Mouse (Mus musculus): ENCODE measurements around the gene Rad23a. TPM values are rescaled to one million over a fixed set of nuclear protein-coding genes. Genes with fewer than 3 reads are reported as not detected.
A peak's percentile ranks its signal among the peaks of the same experiment; 100 is the strongest.

The Rad23a gene
- total RNA-seq (2015) (35.6 and 36.9 TPM in 2 replicates), total RNA-seq (2017) (27.6 and 29.5 TPM in 2 replicates)

DNA sequence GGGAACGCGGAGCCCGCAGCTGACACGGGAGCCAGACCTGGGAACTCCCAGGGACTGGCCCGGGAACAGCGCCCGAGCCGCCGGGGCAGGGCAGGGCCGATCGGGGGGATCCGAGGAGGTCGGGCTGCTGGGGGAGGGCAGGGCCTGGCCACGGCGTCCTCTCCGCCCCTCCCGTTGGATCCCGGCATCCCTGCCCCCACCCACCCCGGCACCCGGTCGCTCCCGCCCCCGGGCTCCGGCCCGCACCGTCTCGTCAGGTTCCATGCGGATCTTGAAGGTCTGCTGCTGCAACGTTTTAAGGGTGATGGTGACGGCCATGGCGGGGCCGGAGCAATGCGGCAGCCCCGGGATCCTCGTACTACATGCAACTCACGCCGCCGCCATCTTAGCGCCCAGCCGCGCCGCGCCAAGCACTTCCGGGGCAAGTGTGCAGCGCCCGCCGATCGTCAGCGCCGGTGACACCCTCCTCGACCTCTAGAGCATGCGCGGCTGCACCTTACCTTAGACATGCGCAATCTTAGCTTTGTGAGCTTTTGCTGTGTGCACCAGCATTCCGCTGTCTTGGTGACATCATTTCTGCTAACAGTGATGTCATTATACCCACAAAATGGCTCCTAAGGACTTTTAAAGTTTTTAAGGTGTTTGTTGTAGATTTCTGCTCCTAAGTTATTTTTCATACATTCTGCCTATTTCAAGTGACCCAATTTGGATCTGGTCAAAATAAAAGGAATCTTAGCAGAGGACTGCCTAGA lies at the start of gene Rad23a:
TSS of gene Rad23a (minus strand) at position 418 of the 752 bp plus-strand sequence.
- ATAC-seq (ENCODE audit: poor library complexity, severe bottlenecking), result peak; percentile 98

DNA sequence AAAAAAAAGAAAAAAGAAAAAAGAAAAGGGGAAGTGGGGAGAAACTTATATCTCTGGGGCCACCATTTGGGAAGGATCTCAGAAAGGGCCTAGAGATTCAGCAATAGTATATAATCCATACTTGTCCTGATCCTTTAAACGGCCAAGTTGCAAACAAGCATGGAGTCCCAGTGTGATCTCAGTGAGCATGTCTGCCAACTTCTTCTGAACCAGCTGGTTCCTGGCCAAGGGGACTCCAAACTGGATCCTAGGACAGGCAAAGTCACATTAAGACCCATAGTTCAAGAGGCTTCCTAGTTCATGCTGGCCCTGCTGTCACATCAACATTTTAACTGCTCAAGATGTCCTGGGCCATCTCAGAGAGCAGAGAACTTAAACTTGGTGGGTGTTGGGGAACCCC lies 48.7 kb upstream of the Rad23a start:
- no peak for ATAC-seq (ENCODE audit: poor library complexity, severe bottlenecking)

DNA sequence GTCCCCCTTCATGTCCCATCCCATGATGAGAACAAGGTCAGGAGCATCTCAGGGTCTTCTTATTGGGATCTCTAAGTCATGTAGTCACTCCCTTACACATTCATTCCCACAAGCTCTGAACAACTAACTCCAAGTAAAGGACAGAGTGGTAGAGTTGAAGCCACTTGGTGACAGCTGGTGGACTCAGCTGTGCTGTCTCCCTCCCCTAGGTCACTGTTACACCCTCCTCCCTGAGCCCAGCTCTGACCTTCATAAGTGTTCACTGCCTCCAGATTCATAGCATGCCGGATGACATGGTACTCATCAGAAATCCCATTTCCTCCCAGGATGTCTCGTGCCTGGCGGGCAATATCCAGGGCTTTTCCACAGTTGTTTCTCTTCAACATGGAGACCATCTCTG lies 47.8 kb upstream of the Rad23a start:
- ATAC-seq (ENCODE audit: poor library complexity, severe bottlenecking), result no peak

DNA sequence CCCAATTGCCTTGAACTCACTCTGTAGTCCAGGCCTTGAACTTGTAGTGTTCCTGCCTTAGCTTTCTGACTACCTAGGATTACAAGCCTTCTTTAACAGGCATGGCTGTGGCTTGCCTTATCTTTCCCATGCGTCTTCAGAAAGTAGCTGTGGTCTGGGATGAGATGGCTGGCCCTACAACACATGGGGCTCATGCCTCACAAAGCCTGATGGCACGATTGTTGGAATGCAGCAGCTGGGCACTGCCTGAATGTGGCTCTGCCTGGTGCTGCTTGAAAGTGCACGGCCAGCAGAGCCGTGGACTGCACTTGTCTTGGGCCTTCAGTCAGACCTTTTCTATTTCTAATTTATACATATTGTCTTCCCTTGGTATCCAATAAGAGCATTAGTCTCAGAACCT lies 44.3 kb upstream of the Rad23a start:
- ATAC-seq (ENCODE audit: poor library complexity, severe bottlenecking), result no peak

DNA sequence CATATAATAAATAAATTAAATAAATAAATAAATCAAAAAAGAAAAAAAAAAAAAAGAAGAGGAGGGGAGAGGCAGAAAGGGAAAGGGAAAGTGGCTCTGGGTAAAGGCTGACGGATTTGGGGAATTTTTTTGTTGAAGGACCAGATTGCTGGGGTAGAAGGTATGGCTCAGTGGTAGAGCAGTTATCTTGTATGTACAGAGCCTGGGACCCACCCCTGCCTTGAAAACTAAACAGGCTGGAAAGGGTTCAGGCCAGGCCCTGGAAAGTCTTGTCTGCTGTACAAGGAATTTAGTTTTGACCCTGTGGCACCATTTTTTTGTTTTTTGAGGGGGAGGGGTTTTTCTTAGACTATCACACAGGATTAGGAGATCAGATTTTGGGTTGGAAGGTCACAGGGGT lies 38.5 kb upstream of the Rad23a start:
- ATAC-seq (ENCODE audit: poor library complexity, severe bottlenecking), result no peak

DNA sequence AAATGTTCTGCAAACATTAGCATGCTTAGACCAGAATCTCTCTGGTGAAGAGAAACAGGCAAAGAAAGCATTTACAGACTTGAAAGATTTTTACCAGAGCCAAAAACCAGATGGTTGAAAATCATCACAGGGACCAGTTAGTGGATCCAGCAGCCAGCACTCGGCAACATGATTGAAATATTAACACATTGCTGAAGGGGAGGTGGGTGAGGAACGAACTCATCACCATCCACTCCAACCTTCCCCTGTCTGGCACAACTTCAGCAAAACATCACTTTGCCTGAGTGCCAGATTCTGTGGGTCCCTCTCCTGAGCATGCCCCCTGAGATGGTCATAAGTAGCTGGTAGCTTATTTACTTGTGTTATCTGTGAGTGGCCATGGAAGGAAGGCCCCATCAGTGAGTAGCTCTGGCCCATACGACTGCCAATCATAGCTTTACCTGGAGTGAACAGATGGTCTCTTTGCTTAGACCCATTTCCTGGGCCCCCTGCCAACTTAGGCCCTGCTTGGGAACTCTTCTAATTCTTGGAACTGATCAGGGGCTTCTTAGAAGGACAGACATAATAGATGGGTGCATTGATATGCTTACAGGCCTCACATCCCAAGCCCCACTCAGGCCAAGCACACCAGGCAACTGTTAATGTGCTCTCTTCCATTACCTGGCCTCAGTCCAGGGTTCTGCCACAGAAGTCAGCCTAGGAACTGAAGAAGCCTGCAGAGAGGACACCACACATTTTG lies 37.0 kb upstream of the Rad23a start:
- ATAC-seq (ENCODE audit: poor library complexity, severe bottlenecking), result no peak

DNA sequence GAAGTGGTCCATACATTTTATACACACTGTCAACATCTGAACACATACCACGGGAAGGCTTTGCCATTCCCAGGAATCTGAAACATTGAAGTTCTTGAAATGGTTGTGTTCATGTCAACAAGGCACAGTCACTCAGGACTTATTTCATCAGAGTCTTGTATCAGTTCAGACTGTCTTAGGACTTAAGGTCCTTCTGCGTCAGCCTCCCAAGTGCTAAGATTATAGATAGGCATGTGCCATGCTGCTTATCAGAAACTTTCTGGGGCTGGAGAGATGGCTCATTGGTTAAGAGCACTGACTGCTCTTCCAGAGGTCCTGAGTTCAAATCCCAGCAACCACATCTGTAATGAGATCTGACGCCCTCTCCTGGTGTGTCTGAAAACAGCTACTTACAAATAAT lies 33.9 kb upstream of the Rad23a start:
- no peak for ATAC-seq (ENCODE audit: poor library complexity, severe bottlenecking)

DNA sequence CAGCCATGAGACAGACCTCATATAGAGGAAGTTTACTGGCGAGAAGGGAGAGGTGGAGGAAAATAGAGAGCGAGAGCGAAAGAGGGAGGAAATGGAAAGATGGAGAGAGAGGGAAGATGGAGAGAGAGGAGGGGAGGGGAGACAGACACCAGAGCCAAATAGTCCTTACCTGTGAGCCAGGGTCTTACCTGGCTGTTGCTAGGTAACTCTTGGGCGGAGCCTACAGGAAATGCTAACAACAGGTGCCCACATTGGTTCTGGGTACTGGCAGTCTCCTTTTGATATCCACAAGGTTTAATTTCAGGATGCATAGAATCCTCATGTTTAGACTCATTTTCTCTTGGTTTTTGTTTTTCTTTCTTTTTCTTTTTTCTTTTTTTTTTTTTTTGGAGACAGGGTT lies 32.6 kb upstream of the Rad23a start:
- no peak for ATAC-seq (ENCODE audit: poor library complexity, severe bottlenecking)

DNA sequence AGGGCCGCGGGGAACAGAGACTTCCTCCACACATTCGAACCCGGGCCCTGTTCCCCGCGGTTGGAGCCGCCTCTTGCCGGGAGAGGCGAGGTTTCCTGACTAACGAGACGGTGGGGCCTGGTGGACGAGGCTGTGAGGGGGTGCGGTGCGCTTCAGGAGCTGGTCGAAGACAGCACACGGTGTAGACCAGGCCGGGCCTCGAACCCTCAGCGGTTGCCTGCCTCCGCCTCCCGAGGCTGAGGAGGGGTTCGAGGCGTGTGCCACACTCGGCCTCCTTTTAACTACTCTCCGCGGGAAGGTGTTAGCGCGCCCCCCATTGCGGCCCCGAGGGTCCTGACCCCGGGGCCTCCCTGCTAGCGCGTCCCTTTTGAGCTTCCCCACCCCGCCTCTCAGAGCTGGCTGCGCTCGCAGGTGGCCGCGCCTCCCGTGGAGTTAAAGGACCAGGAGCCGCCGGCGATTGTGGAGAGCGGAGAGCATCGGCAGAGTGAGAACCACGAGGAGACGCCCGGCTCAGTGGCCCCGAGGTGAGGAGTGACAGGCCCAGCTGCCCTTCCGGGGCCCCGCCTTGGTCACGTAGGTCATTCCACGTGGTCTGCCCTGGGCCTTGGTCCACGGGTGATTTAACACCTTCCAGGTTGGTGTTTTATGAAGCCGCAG lies 32.0 kb upstream of the Rad23a start:
- peak; percentile 54 for ATAC-seq (ENCODE audit: poor library complexity, severe bottlenecking)

DNA sequence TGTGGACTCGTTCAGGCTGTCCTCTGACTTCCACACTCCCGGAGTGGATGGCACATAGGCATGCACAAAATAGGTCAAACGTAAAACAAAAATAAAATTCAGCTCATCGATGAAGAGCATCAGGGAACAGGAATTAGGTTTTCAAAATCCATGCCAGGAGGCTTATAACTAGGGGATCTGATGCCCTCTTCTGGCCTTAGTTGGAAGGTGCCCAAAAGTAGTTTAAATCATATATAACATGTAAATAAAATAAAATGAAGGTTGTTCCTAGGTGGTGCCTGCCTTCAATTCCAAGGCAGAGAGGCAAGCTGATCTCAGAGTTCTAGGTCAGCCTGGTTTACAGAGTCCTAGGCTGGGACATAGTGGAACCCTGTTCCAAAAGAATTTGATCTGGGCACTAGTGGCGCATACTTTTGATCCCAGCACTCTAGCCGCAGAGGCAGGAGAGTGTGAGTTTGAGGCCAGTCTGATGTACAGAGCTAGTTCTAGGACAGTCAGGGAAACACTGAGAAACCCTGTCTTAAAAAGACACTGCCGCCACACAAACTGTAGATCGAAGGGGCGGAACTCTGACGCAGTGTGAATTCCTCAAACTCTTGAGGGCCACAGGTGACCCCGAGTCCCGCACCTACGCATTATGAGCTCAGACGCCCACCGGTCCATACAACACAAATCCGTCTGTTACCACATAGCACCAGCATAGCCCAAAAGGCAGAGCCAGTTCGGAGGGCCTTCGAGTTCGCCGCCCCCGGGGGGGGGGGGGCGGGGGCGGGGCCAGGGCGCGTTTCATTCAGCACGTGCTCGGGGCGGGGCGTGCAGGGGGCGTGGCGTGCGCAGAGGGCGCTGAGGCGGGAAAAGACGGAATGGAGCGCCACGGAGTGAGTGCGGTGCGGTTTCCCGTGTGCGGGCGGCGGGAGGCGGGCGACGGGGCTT lies 31.2 kb upstream of the Rad23a start, which contains the start of gene Syce2:
TSS of gene Syce2 (plus strand) at position 736 of the 933 bp plus-strand sequence.
- peak; percentile 86 for ATAC-seq (ENCODE audit: poor library complexity, severe bottlenecking)

DNA sequence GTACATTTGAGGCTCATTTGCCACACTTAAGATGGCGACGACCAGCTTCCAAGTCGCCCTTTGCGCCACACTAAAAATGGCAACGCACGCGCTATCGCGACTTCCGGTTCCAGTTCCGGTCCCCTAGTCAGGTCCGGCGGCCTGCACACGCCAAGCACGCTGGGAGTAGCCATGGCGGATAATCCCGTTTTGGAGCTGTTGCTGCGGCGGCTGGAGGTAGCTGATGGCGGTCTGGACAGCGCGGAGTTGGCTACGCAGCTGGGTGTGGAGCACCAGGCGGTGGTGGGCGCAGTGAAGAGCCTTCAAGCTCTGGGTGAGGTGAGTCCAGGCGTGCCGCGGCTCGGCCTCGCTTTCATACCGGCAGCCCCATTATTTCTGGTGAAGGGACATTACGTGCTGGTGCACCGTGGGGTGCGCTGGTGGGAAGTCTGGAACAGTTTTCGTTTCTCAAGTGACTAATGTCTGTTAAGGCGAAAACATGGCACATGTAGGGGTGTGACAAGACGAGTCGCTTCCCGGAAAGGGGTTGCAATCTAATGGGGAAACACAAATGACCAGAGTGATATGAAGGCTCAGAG lies 16.5 kb upstream of the Rad23a start, which contains the start of gene Farsa:
TSS of gene Farsa (plus strand) at position 126 of the 578 bp plus-strand sequence.
- ATAC-seq (ENCODE audit: poor library complexity, severe bottlenecking), result peak; percentile 100

DNA sequence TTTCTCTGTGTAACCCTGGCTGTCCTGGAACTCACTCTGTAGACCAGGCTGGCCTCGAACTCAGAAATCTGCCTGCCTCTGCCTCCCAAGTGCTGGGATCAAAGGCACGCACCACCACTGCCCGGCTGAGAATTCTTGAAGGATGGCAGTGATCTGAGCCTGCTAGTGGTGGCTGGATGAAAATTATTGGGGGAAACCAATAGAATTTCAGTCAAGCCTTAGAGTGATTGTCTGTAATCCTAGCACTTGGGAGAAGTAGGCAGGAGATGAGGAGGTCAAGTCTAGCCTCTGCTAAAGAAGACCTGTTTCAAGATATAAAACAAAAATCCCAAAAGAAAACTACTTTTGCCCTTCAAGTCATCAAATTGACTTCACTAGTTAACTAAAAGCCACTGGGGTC lies 16.0 kb upstream of the Rad23a start:
- peak; percentile 2; the same call in 1 of the 2 replicates for ATAC-seq (ENCODE audit: poor library complexity, severe bottlenecking)

DNA sequence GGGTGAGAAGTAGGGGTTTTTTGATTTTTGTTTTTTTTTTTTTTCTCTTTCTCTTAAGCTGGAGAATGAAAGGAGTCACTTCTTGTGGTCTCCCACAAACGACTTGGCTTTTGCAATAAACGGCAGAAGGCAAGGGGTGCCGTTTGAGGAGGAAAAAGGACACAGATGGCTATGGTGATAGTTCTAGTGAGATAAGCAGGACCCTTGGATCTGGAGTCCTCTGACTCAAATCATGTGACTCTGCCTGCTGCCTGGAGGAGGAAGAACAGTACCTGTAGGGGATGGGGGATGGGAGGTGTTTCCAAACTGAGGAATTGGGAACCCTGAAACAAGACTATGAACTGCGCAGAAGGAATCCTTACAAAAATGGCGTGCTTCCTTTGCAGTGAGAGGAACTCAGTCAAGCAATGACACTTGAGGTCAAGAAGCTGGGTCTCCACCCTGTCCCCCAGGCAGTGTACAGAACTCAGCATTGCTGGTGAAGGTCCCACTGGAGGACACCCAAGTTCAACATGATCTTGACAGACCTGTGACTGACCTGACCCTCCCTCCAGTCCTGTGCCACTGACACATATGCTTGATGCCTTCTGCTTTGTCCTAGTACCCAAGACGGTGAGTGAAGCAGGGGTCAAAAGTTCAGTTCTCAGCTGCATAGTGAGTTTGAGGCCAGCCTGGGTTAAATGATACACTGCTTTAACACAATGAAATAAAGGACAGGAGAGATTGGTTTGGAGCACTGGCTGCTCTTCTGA lies 7.4 kb upstream of the Rad23a start:
- no peak for ATAC-seq (ENCODE audit: poor library complexity, severe bottlenecking)

DNA sequence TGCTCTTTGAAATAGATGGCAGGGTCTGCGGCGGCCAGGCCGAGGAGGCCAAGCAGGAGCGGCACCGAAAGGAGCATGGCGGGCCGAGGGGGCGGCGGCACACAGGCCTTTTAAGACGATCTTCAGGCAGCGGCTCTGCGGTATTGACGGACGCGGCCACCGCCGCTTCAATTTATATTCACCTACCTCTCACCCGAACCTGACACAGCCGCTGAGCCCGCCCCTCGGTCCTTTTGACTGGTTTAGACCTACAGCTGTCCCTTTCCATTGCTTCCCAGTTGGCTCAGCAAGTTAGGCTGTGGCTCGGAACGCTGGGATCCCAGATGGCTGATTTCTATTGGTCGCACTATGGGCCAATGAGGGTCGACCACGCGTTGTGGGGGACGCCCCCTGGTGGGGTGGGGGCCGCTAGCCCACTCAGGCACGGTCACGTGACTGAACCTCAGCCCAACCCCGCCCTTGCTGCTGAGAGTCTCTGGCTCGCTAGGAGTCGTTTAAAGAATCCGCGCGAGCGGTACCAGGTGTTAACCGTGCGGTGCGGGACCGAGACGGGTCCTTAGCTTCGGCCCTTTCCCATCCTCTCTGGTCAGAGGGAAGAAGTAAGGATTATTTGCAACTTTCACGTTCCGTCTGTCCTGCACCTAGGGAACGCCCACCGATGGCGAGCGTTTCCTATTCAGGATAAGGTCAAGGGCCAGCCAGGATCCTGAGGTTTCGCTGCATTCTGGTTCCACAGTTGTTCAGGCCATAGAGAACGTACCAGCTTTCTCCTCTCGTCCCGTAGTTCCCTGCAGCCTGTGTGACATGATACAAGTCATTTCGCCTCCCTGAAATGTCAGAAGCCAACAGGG lies 6.5 kb upstream of the Rad23a start, which contains the start of gene Calr:
TSS of gene Calr (minus strand) at position 213 of the 851 bp plus-strand sequence.
- peak; percentile 92 for ATAC-seq (ENCODE audit: poor library complexity, severe bottlenecking)

DNA sequence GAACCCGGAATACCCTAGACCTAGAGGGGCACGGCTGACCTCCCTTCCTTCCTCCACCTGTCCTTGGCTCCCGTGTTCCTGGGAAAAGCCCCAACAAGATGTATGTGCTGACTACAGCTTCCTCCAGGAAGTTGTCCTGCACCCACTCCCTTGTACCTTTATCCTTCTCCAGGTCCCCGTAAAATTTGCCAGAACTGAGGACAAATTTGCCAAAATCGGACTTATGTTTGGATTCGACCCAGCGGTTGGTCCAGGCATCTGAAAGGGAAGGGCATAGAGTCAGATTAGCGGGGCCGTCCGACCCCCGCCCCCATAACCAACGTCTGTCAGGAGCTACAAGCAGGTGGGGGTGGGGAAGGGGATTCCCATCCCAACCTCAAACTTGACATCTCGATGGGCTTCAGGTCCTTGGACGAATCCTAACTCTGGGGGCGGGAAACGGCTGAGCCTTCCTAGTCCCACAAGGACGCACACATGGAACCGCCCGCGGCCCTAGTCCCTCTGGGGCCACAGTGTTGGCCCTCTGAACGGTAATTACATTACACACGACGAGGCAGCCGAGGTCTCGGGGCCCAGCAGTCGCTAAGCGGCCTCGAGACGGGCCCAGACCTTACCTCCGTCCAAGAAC lies 5.7 kb upstream of the Rad23a start:
- ATAC-seq (ENCODE audit: poor library complexity, severe bottlenecking), result no peak

DNA sequence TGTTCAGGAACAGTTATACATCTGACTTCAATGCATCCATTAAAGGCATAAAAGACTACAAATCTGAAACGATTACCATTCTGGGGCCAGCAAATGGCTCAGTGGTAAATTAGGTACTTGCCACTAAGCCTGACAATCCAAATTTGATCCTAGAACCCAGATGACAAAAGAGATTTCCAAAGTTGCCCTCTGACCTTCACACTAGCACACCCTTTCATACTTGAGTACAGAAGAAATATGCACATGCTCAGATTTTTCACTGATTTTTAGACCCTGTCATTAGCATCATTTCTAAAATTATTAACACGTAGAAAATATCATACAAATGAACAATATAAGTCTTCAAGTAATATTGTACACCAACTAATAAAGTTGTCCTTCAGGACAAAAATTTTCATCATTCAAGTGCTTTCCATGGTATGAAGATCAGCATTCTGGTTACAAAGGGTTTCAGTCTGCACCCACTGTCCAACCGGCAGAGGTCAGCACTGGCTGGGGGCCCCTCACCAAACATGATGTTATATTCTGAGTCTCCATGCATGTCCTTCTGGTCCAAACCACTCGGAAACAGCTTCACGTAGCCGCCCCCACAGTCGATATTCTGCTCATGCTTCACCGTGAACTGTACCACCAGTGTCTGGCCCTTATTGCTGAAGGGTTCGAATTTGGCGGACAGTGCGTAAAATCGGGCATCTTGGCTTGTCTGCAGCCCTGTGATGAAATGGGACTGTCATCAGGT lies 5.1 kb upstream of the Rad23a start:
- ATAC-seq (ENCODE audit: poor library complexity, severe bottlenecking), result no peak

DNA sequence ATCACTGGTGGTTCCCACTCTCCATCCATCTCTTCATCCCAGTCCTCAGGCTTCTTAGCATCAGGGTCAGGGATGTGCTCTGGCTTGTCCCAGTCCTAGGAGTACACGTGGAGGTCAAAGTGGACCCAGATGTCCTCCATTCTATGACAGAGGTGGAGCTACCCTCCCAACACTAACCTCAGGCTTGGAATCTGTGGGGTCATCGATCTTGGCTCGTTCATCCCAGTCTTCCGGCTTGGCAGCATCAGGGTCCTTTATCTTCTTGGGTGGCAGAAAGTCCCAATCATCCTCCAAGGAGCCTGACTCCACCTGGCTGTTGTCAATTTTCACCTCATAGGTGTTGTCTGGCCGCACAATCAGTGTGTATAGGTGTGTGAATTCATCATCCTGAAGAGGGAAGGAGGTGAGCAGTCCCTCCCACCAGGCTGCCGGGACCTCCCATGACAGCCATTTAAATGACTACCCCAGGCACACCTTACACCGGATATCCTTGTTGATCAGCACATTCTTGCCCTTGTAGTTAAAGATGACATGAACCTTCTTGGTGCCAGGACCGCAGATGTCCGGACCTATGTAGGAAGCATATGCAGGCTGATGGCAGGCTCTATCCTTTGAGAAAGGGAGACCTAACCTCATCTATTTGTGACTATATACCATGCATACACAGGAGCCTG lies 4.1 kb upstream of the Rad23a start:
- no peak for ATAC-seq (ENCODE audit: poor library complexity, severe bottlenecking)
